ENCODE assay signal across 11 mouse cellular contexts in the genomic region with DNA sequence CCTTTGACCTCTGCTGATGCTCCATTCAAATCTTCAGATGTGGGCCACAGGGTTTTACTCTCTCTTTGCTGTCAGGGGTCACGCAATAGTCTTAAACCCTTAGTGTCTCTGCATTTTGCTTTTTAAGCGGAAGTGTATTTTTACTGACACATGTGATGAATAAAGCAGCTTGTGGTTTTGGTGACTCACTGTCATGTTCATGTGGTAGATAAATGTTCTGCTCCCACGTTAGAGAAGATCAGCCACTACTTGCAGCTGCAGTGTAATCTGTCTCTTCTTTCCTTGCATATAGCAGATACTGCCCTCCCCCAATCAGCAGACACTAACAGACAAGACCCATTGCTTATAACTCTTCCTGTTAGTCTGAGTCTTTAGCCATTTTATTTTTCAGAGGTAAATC. TPM values are rescaled to one million over a fixed set of nuclear protein-coding genes. Genes with fewer than 3 reads are reported as not detected.
A peak's percentile ranks its signal among the peaks of the same experiment; 100 is the strongest.
DNase-seq lines count a peak whose midpoint lies in the region; ATAC-seq and TF ChIP-seq lines count a peak whose summit lies in the region.
"Had no signal": no experiment of that assay in that cellular context is flagged by ENCODE, and none has a peak within 500 bp of the region (broad histone marks: within the 10 kb centered on the region; RNA-seq: fewer than 3 reads in every experiment).

No protein-coding gene starts in this region.

- peak; percentile 78 for ATAC-seq in liver, embryonic 12.5 days
- no peak for ATAC-seq in forebrain, embryonic 12.5 days (ENCODE audit: low FRiP score)
- no peak for ATAC-seq in midbrain, embryonic 14.5 days (ENCODE audit: low FRiP score, low TSS enrichment)

- no peak overlapping the region for H3K9ac ChIP-seq in liver, embryonic 12.5 days
- H3K9ac ChIP-seq in forebrain, embryonic 12.5 days = no peak overlapping the region
- no peak overlapping the region for H3K9ac ChIP-seq in midbrain, embryonic 14.5 days (replicated peaks; ENCODE audit: low read length)
- H3K9ac ChIP-seq: embryonic facial prominence, embryonic 15.5 days had no signal

- DNase-seq in lung, postnatal 36 days = peak; percentile 50
- DNase-seq in lung, adult 2 months = no peak
- DNase-seq in T-cell, adult 2 months (ENCODE audit: low spot score) = peak; percentile 78
- peak; percentile 47 for DNase-seq in thymus, postnatal 14 days
- DNase-seq in midbrain, embryonic 14.5 days = no peak
- DNase-seq: kidney, postnatal 4 days had no signal

- no peak overlapping the region for H3K4me2 ChIP-seq in liver, embryonic 12.5 days
- H3K4me2 ChIP-seq in forebrain, embryonic 12.5 days = no peak overlapping the region
- H3K4me2 ChIP-seq in midbrain, embryonic 14.5 days (ENCODE audit: low read length) = no peak overlapping the region
- H3K4me2 ChIP-seq: embryonic facial prominence, embryonic 15.5 days had no signal

- 67% methylated on average over 3 of the region's 3 CpGs for WGBS in lung, adult 2 months
- WGBS in liver, embryonic 12.5 days (ENCODE audit: insufficient replicate concordance) = 23% methylated on average over 3 of the region's 3 CpGs
- 88% methylated on average over 3 of the region's 3 CpGs for WGBS in forebrain, embryonic 12.5 days
- 86% methylated on average over 3 of the region's 3 CpGs for WGBS in midbrain, embryonic 14.5 days

- no peaks in the 10 kb centered on the region for H3K36me3 ChIP-seq in liver, embryonic 12.5 days
- H3K36me3 ChIP-seq in forebrain, embryonic 12.5 days (replicated peaks) = no peaks in the 10 kb centered on the region
- H3K36me3 ChIP-seq in midbrain, embryonic 14.5 days (ENCODE audit: control insufficient read depth, insufficient read depth, low read length) = no peaks in the 10 kb centered on the region
- H3K36me3 ChIP-seq: embryonic facial prominence, embryonic 15.5 days had no signal

- no peaks in the 10 kb centered on the region for H3K27me3 ChIP-seq in liver, embryonic 12.5 days (replicated peaks)
- H3K27me3 ChIP-seq in forebrain, embryonic 12.5 days = no peaks in the 10 kb centered on the region
- no peaks in the 10 kb centered on the region for H3K27me3 ChIP-seq in midbrain, embryonic 14.5 days (ENCODE audit: control insufficient read depth, insufficient read depth, low read length)
- H3K27me3 ChIP-seq: embryonic facial prominence, embryonic 15.5 days had no signal

- TF ChIP-seq CTCF in lung, adult 2 months (IDR thresholded peaks at IDR 0.05; ENCODE audit: insufficient read depth, low read length) = no peak

- H3K9me3 ChIP-seq in liver, embryonic 12.5 days (replicated peaks) = no peaks in the 10 kb centered on the region
- H3K9me3 ChIP-seq in forebrain, embryonic 12.5 days = no peaks in the 10 kb centered on the region
- no peaks in the 10 kb centered on the region for H3K9me3 ChIP-seq in midbrain, embryonic 14.5 days (ENCODE audit: control insufficient read depth, low read length)
- H3K9me3 ChIP-seq: embryonic facial prominence, embryonic 15.5 days had no signal

- H3K4me1 ChIP-seq in lung, adult 2 months (ENCODE audit: control insufficient read depth, insufficient read depth, low read length) = no peaks in the 10 kb centered on the region
- peaks cover 8% of the 10 kb centered on the region for H3K4me1 ChIP-seq in liver, embryonic 12.5 days
- H3K4me1 ChIP-seq in forebrain, embryonic 12.5 days = no peaks in the 10 kb centered on the region
- H3K4me1 ChIP-seq in midbrain, embryonic 14.5 days (ENCODE audit: control insufficient read depth, insufficient read depth, low read length) = no peaks in the 10 kb centered on the region
- H3K4me1 ChIP-seq: embryonic facial prominence, embryonic 15.5 days had no signal

- TF ChIP-seq POLR2A in lung, adult 2 months (IDR thresholded peaks at IDR 0.05; ENCODE audit: borderline replicate concordance, extremely low read depth, low read depth, low read length) = no peak

- H3K4me3 ChIP-seq in lung, adult 2 months (replicated peaks; ENCODE audit: extremely low read depth, low read depth, low read length) = no peak overlapping the region
- no peak overlapping the region for H3K4me3 ChIP-seq in liver, embryonic 12.5 days
- no peak overlapping the region for H3K4me3 ChIP-seq in forebrain, embryonic 12.5 days (replicated peaks)
- no peak overlapping the region for H3K4me3 ChIP-seq in midbrain, embryonic 14.5 days (replicated peaks; ENCODE audit: low read depth, low read length)
- H3K4me3 ChIP-seq: embryonic facial prominence, embryonic 15.5 days had no signal

- no peak overlapping the region for H3K27ac ChIP-seq in liver, embryonic 12.5 days
- no peak overlapping the region for H3K27ac ChIP-seq in forebrain, embryonic 12.5 days
- no peak overlapping the region for H3K27ac ChIP-seq in midbrain, embryonic 14.5 days (replicated peaks; ENCODE audit: low read depth, low read length)
- H3K27ac ChIP-seq: embryonic facial prominence, embryonic 15.5 days had no signal

RNA-seq across cellular contexts. Expression of a gene that starts 12.9 kb away (rescaled TPM):
- not detected in 2 replicates for polyA plus RNA-seq in lung, adult 2 months (2012; rRNA removed)
- not detected in 2 replicates for polyA plus RNA-seq in liver, embryonic 12.5 days (2016; fragmentation: Nextera tagmentation; extraction: Ambion mirVana)
- polyA plus RNA-seq in forebrain, embryonic 12.5 days (2016; fragmentation: Nextera tagmentation; extraction: Ambion mirVana) = not detected in 2 replicates
- polyA plus RNA-seq in midbrain, embryonic 14.5 days (2014; fragmentation: Nextera tagmentation; extraction: Ambion mirVana) = not detected in 2 replicates
- polyA plus RNA-seq: embryonic facial prominence, embryonic 15.5 days; heart, postnatal 0 days; midbrain, postnatal 0 days had no signal

RNA-seq across cellular contexts. Expression of a gene that starts 23.5 kb away (rescaled TPM):
- not detected in 2 replicates for polyA plus RNA-seq in lung, adult 2 months (2012; rRNA removed)
- not detected in 2 replicates for polyA plus RNA-seq in liver, embryonic 12.5 days (2016; fragmentation: Nextera tagmentation; extraction: Ambion mirVana)
- not detected in 2 replicates for polyA plus RNA-seq in forebrain, embryonic 12.5 days (2016; fragmentation: Nextera tagmentation; extraction: Ambion mirVana)
- polyA plus RNA-seq in midbrain, embryonic 14.5 days (2014; fragmentation: Nextera tagmentation; extraction: Ambion mirVana) = not detected in 2 replicates
- polyA plus RNA-seq: embryonic facial prominence, embryonic 15.5 days; heart, postnatal 0 days; midbrain, postnatal 0 days had no signal

RNA-seq across cellular contexts. Expression of a gene that starts 37.6 kb away (rescaled TPM):
- 3.8 and 6.1 TPM in 2 replicates for polyA plus RNA-seq in lung, adult 2 months (2012; rRNA removed)
- 1.3 and 1.4 TPM in 2 replicates for polyA plus RNA-seq in liver, embryonic 12.5 days (2016; fragmentation: Nextera tagmentation; extraction: Ambion mirVana)
- 0.87 and 1.1 TPM in 2 replicates for polyA plus RNA-seq in forebrain, embryonic 12.5 days (2016; fragmentation: Nextera tagmentation; extraction: Ambion mirVana)
- 0.46 and 1.3 TPM in 2 replicates for polyA plus RNA-seq in midbrain, embryonic 14.5 days (2014; fragmentation: Nextera tagmentation; extraction: Ambion mirVana)

RNA-seq across cellular contexts. Expression of a gene that starts 37.7 kb away (rescaled TPM):
- 10.9 and 14.7 TPM in 2 replicates for polyA plus RNA-seq in lung, adult 2 months (2012; rRNA removed)
- polyA plus RNA-seq in liver, embryonic 12.5 days (2016; fragmentation: Nextera tagmentation; extraction: Ambion mirVana) = 11.6 and 12.4 TPM in 2 replicates
- 22.1 and 23.0 TPM in 2 replicates for polyA plus RNA-seq in forebrain, embryonic 12.5 days (2016; fragmentation: Nextera tagmentation; extraction: Ambion mirVana)
- 10.6 and 15.3 TPM in 2 replicates for polyA plus RNA-seq in midbrain, embryonic 14.5 days (2014; fragmentation: Nextera tagmentation; extraction: Ambion mirVana)

RNA-seq across cellular contexts. Expression of a gene that starts 50.0 kb away (rescaled TPM):
- not detected in 2 replicates for polyA plus RNA-seq in lung, adult 2 months (2012; rRNA removed)
- not detected in 2 replicates for polyA plus RNA-seq in liver, embryonic 12.5 days (2016; fragmentation: Nextera tagmentation; extraction: Ambion mirVana)
- not detected in 2 replicates for polyA plus RNA-seq in forebrain, embryonic 12.5 days (2016; fragmentation: Nextera tagmentation; extraction: Ambion mirVana)
- not detected in 2 replicates for polyA plus RNA-seq in midbrain, embryonic 14.5 days (2014; fragmentation: Nextera tagmentation; extraction: Ambion mirVana)
- polyA plus RNA-seq: embryonic facial prominence, embryonic 15.5 days; heart, postnatal 0 days; midbrain, postnatal 0 days had no signal

Comparison
In these comparisons a context has a peak if more than half of its experiments do, and no peak if none do; other contexts are left out.
1. DNase-seq: peak in lung, postnatal 36 days (single experiment), T-cell, adult 2 months (single experiment) and thymus, postnatal 14 days (single experiment); none in lung, adult 2 months (single experiment) and midbrain, embryonic 14.5 days (single experiment).